Mouse (Mus musculus): ENCODE measurements at regions not wholly inside any gene's neighbourhood (a gene's known extent, or its start where the extent isn't known, plus 50 kb on each side); places are given as distances from the start of the nearest gene placed in this dataset.

GRCm38 (mm10) chr5:39557376-39558001, 197.8 kb downstream of the Hs3st1 start:
- no peak overlapping the region for H3K4me3 ChIP-seq (ENCODE audit: low read depth, low read length)
- H3K36me3 ChIP-seq (ENCODE audit: control insufficient read depth, insufficient read depth, low read length) = no peaks in the 10 kb centered on the region
- H3K9me3 ChIP-seq (ENCODE audit: control insufficient read depth, low read length) = no peaks in the 10 kb centered on the region
- no peaks in the 10 kb centered on the region for H3K27me3 ChIP-seq (replicated peaks; ENCODE audit: control insufficient read depth, insufficient read depth, low read length)
- H3K9ac ChIP-seq (ENCODE audit: low read depth, low read length) = no peak overlapping the region
- ATAC-seq (ENCODE audit: low read depth) (no peak), DNase-seq (ENCODE audit: low spot score) (peak; percentile 49)
- H3K4me2 ChIP-seq (ENCODE audit: low read depth, low read length) = no peak overlapping the region
- WGBS = 63% methylated on average over 4 of the region's 4 CpGs
- H3K4me1 ChIP-seq (ENCODE audit: control insufficient read depth, insufficient read depth, low read length) = no peaks in the 10 kb centered on the region
- H3K27ac ChIP-seq (replicated peaks; ENCODE audit: low read depth, low read length) = no peak overlapping the region

DNA sequence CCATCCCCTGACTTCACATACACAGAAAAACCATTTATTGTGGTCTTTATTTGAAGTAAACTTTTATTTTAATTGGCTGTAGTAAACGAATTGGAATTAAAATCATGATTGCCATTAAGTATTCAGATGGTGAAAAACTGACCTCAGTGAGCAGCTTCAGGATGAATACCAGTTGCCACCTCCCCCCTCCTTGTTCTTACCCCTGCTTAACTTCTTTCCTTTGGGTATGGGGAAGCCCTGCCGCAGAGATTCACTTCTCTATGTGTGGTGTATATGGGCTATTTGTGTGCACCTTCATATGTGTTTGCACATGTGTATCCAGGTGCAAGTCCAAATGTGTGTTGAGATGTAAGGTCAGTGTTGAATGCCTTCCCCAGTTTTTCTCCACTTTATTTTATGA, 218.2 kb downstream of the Hs3st1 start:
- WGBS = 81% methylated on average over 2 of the region's 2 CpGs
- DNase-seq (ENCODE audit: low spot score) (no peak), ATAC-seq (ENCODE audit: low read depth) (no peak)
- no peak overlapping the region for H3K4me2 ChIP-seq (ENCODE audit: low read depth, low read length)
- H3K4me1 ChIP-seq (ENCODE audit: control insufficient read depth, insufficient read depth, low read length) = no peaks in the 10 kb centered on the region
- no peaks in the 10 kb centered on the region for H3K27me3 ChIP-seq (replicated peaks; ENCODE audit: control insufficient read depth, insufficient read depth, low read length)
- no peaks in the 10 kb centered on the region for H3K36me3 ChIP-seq (ENCODE audit: control insufficient read depth, insufficient read depth, low read length)
- no peak overlapping the region for H3K4me3 ChIP-seq (ENCODE audit: low read depth, low read length)
- no peaks in the 10 kb centered on the region for H3K9me3 ChIP-seq (ENCODE audit: control insufficient read depth, low read length)
- no peak overlapping the region for H3K27ac ChIP-seq (replicated peaks; ENCODE audit: low read depth, low read length)
- no peak overlapping the region for H3K9ac ChIP-seq (ENCODE audit: low read depth, low read length)

- no peaks in the 10 kb centered on the region for H3K27me3 ChIP-seq (replicated peaks; ENCODE audit: control insufficient read depth, insufficient read depth, low read length)
- no peak for ATAC-seq (ENCODE audit: low read depth)
- H3K9me3 ChIP-seq (ENCODE audit: control insufficient read depth, low read length) = no peaks in the 10 kb centered on the region
- 50% methylated on average over 2 of the region's 2 CpGs for WGBS
- H3K4me2 ChIP-seq (ENCODE audit: low read depth, low read length) = no peak overlapping the region
- no peak overlapping the region for H3K27ac ChIP-seq (replicated peaks; ENCODE audit: low read depth, low read length)
- no peak overlapping the region for H3K9ac ChIP-seq (ENCODE audit: low read depth, low read length)
- DNase-seq (ENCODE audit: low spot score) = no peak
- H3K4me3 ChIP-seq (ENCODE audit: low read depth, low read length) = no peak overlapping the region
- H3K4me1 ChIP-seq (ENCODE audit: control insufficient read depth, insufficient read depth, low read length) = no peaks in the 10 kb centered on the region
- H3K36me3 ChIP-seq (ENCODE audit: control insufficient read depth, insufficient read depth, low read length) = no peaks in the 10 kb centered on the region
These were observed 218.9 kb downstream of the Hs3st1 start for GRCm38 (mm10) chr5:39536351-39536750.

DNA sequence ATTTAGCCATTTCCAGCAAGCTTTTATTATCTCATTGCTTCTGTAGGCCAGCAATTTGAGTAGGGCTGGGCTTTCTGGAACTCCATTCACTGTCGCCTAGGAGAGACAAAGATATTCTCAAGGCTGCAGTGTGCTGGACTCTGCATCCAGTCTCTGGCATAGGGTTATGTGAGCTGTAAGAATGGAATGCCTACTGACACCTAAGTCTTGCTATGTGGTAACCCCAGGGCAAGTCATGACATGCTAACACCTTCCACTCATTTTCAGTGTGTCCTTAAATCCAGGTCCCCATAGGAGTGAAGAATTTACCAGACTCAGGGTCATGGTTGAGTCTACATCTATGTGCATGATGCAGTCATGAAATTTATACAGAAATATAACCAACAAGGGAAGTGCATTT, 245.0 kb downstream of the Hs3st1 start:
- ATAC-seq (ENCODE audit: low read depth) (no peak), DNase-seq (ENCODE audit: low spot score) (no peak)
- WGBS = 78% methylated on average over 1 of the region's 1 CpGs

GRCm38 (mm10) chr5:39482756-39483155, 272.5 kb downstream of the Hs3st1 start:
- no peaks in the 10 kb centered on the region for H3K9me3 ChIP-seq (ENCODE audit: control insufficient read depth, low read length)
- ATAC-seq (ENCODE audit: low read depth) (no peak), DNase-seq (ENCODE audit: low spot score) (no peak)
- H3K4me2 ChIP-seq (ENCODE audit: low read depth, low read length) = no peak overlapping the region
- H3K9ac ChIP-seq (ENCODE audit: low read depth, low read length) = no peak overlapping the region
- no peak overlapping the region for H3K4me3 ChIP-seq (ENCODE audit: low read depth, low read length)
- H3K27ac ChIP-seq (replicated peaks; ENCODE audit: low read depth, low read length) = no peak overlapping the region
- no peaks in the 10 kb centered on the region for H3K36me3 ChIP-seq (ENCODE audit: control insufficient read depth, insufficient read depth, low read length)
- H3K27me3 ChIP-seq (replicated peaks; ENCODE audit: control insufficient read depth, insufficient read depth, low read length) = no peaks in the 10 kb centered on the region
- 50% methylated on average over 5 of the region's 5 CpGs for WGBS
- H3K4me1 ChIP-seq (ENCODE audit: control insufficient read depth, insufficient read depth, low read length) = no peaks in the 10 kb centered on the region

More for the DNA sequence above, 245.0 kb downstream of the Hs3st1 start:
- no peaks in the 10 kb centered on the region for H3K9me3 ChIP-seq (ENCODE audit: control insufficient read depth, low read length)
- no peak overlapping the region for H3K4me2 ChIP-seq (ENCODE audit: low read depth, low read length)
- no peak overlapping the region for H3K27ac ChIP-seq (replicated peaks; ENCODE audit: low read depth, low read length)
- no peak overlapping the region for H3K9ac ChIP-seq (ENCODE audit: low read depth, low read length)
- H3K36me3 ChIP-seq (ENCODE audit: control insufficient read depth, insufficient read depth, low read length) = no peaks in the 10 kb centered on the region
- no peaks in the 10 kb centered on the region for H3K4me1 ChIP-seq (ENCODE audit: control insufficient read depth, insufficient read depth, low read length)
- no peaks in the 10 kb centered on the region for H3K27me3 ChIP-seq (replicated peaks; ENCODE audit: control insufficient read depth, insufficient read depth, low read length)
- H3K4me3 ChIP-seq (ENCODE audit: low read depth, low read length) = no peak overlapping the region

- DNase-seq (ENCODE audit: low spot score) = peak; percentile 24
- no peaks in the 10 kb centered on the region for H3K27me3 ChIP-seq (replicated peaks; ENCODE audit: control insufficient read depth, insufficient read depth, low read length)
- H3K9ac ChIP-seq (ENCODE audit: low read depth, low read length) = no peak overlapping the region
- H3K36me3 ChIP-seq (ENCODE audit: control insufficient read depth, insufficient read depth, low read length) = no peaks in the 10 kb centered on the region
- H3K4me3 ChIP-seq (ENCODE audit: low read depth, low read length) = no peak overlapping the region
- H3K4me2 ChIP-seq (ENCODE audit: low read depth, low read length) = no peak overlapping the region
- no peak overlapping the region for H3K27ac ChIP-seq (replicated peaks; ENCODE audit: low read depth, low read length)
- 81% methylated on average over 2 of the region's 2 CpGs for WGBS
- ATAC-seq (ENCODE audit: low read depth) = peak; percentile 62; the same call in 1 of the 2 replicates
- no peaks in the 10 kb centered on the region for H3K9me3 ChIP-seq (ENCODE audit: control insufficient read depth, low read length)
- H3K4me1 ChIP-seq (ENCODE audit: control insufficient read depth, insufficient read depth, low read length) = no peaks in the 10 kb centered on the region
These were observed 297.2 kb downstream of the Hs3st1 start for GRCm38 (mm10) chr5:39458116-39458525.

DNA sequence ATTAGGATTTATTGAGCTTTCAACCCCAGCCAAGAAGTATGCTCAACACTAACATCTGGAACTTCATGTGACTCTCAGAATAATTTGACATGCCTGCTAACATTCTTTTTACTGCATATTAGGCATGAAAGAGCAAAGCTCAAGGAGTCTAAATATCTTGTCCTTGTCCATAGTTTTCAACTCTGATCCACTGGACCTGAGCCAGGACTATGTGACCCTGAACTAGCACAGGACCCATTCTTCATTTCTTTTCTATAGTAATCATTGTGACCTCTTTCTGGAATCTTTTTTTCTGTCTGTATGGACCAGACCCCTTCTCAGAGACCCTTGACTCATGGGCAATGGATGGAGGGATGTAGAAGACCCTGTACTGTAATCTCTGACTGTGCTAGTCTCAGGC, 301.6 kb downstream of the Hs3st1 start:
- no peak for ATAC-seq (ENCODE audit: low read depth)
- Histone ChIP-seq H3K9ac (ENCODE audit: low read depth, low read length) (no peak overlapping the region), H3K4me1 (ENCODE audit: control insufficient read depth, insufficient read depth, low read length) (no peaks in the 10 kb centered on the region), H3K27ac (replicated peaks; ENCODE audit: low read depth, low read length) (no peak overlapping the region), H3K4me3 (ENCODE audit: low read depth, low read length) (no peak overlapping the region), H3K27me3 (replicated peaks; ENCODE audit: control insufficient read depth, insufficient read depth, low read length) (no peaks in the 10 kb centered on the region), H3K4me2 (ENCODE audit: low read depth, low read length) (no peak overlapping the region), H3K36me3 (ENCODE audit: control insufficient read depth, insufficient read depth, low read length) (no peaks in the 10 kb centered on the region), H3K9me3 (ENCODE audit: control insufficient read depth, low read length) (no peaks in the 10 kb centered on the region)
- no peak for DNase-seq (ENCODE audit: low spot score)

DNA sequence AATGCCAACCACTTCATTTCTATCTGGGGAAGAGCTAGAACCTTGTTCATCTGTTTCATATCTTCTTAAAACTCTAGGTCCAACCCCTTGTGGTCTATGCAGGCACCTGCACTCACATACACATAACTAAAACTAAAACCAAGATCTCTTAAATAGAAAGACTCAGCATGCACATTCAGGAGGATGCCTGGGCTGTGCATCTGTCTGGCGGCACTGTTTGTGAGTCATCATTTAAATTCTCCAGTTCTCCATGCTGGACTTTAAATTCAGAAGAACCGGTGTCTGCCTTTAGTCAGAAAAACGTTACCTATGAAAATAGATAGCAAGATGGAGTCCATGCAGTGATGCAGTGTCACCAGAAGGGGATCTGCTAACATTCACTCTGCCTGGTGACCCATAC, 314.5 kb downstream of the Hs3st1 start:
- no peak for ATAC-seq (ENCODE audit: low read depth)
- Histone ChIP-seq H3K4me3 (ENCODE audit: low read depth, low read length) (no peak overlapping the region), H3K4me2 (ENCODE audit: low read depth, low read length) (no peak overlapping the region), H3K36me3 (ENCODE audit: control insufficient read depth, insufficient read depth, low read length) (no peaks in the 10 kb centered on the region), H3K9ac (ENCODE audit: low read depth, low read length) (no peak overlapping the region), H3K27me3 (replicated peaks; ENCODE audit: control insufficient read depth, insufficient read depth, low read length) (no peaks in the 10 kb centered on the region), H3K27ac (replicated peaks; ENCODE audit: low read depth, low read length) (no peak overlapping the region), H3K9me3 (ENCODE audit: control insufficient read depth, low read length) (no peaks in the 10 kb centered on the region), H3K4me1 (ENCODE audit: control insufficient read depth, insufficient read depth, low read length) (no peaks in the 10 kb centered on the region)
- 83% methylated on average over 3 of the region's 3 CpGs for WGBS
- DNase-seq (ENCODE audit: low spot score) = no peak

- no peak overlapping the region for H3K27ac ChIP-seq (replicated peaks; ENCODE audit: low read depth, low read length)
- WGBS = 49% methylated on average over 4 of the region's 4 CpGs
- H3K9me3 ChIP-seq (ENCODE audit: control insufficient read depth, low read length) = no peaks in the 10 kb centered on the region
- ATAC-seq (ENCODE audit: low read depth) = no peak
- H3K4me1 ChIP-seq (ENCODE audit: control insufficient read depth, insufficient read depth, low read length) = no peaks in the 10 kb centered on the region
- no peak overlapping the region for H3K4me3 ChIP-seq (ENCODE audit: low read depth, low read length)
- H3K4me2 ChIP-seq (ENCODE audit: low read depth, low read length) = no peak overlapping the region
- H3K36me3 ChIP-seq (ENCODE audit: control insufficient read depth, insufficient read depth, low read length) = no peaks in the 10 kb centered on the region
- H3K9ac ChIP-seq (ENCODE audit: low read depth, low read length) = no peak overlapping the region
- peak; percentile 55 for DNase-seq (ENCODE audit: low spot score)
- no peaks in the 10 kb centered on the region for H3K27me3 ChIP-seq (replicated peaks; ENCODE audit: control insufficient read depth, insufficient read depth, low read length)
These were observed 317.6 kb downstream of the Hs3st1 start for GRCm38 (mm10) chr5:39437463-39438201.
